Mouse (Mus musculus) kidney, adult 2 months (tissue): Measurements from ENCODE around the gene Rimbp2. TPM values are rescaled to one million over a fixed set of nuclear protein-coding genes. Genes with fewer than 3 reads are reported as not detected.

Experiments used
- DNase-seq: peaks from one replicate; pipeline ENCODE4 v3.0.0; 2021
- H3K27ac ChIP-seq: fragments of 200-500 bp; 2 replicates; pipeline ENCODE4 v1.5.1; 2012; ENCODE audit warnings: low read depth, low read length, control low read depth, inconsistent platforms; ENCODE audit not compliant: insufficient read depth
- H3K27me3 ChIP-seq: fragments of 200-500 bp; replicated peaks from 2 replicates; pipeline ENCODE4 v1.6.1; 2012; ENCODE audit warnings: mild to moderate bottlenecking, moderate library complexity, low read length, inconsistent platforms; ENCODE audit not compliant: control insufficient read depth, insufficient read depth
- H3K36me3 ChIP-seq: fragments of 200-500 bp; 2 replicates; pipeline ENCODE4 v1.6.1; 2012; ENCODE audit warnings: mild to moderate bottlenecking, moderate library complexity, low read length, inconsistent platforms; ENCODE audit not compliant: control insufficient read depth, insufficient read depth
- H3K4me1 ChIP-seq: fragments of 200-500 bp; 2 replicates; pipeline ENCODE4 v1.6.1; 2011; ENCODE audit warnings: low read length; ENCODE audit not compliant: control insufficient read depth, insufficient read depth
- H3K4me3 ChIP-seq: fragments of 200-500 bp; 2 replicates; pipeline ENCODE4 v1.5.1; 2011; ENCODE audit warnings: mild to moderate bottlenecking, low read depth, low read length, control low read depth; ENCODE audit not compliant: insufficient read depth
- CTCF ChIP-seq: fragments of 200-500 bp; conservative IDR thresholded peaks from 2 replicates; pipeline ENCODE4 v1.5.1; 2011; ENCODE audit warnings: low read depth, mild to moderate bottlenecking, control low read depth, low read length, moderate library complexity, mixed read lengths; ENCODE audit not compliant: insufficient read depth, insufficient read length
- POLR2A ChIP-seq: fragments of 200-500 bp; IDR thresholded peaks from one replicate; pipeline ENCODE4 v1.6.1; 2011; ENCODE audit warnings: low read depth, low read length, control low read depth
- WGBS: fragments of 180-500 bp; shearing (Covaris S2); methylation state at CpG from one replicate; pipeline ENCODE4 v1.1.7; 2018; 5-methylcytosine and 5-hydroxymethylcytosine counted together
- polyA plus RNA-seq: library from polyadenylated mRNA; depleted of rRNA; stranded (reverse); fragments of >200 nt; gene quantifications from 2 replicates; pipeline ENCODE4 v1.2.3, GENCODE M21; 2012

Rimbp2 gene
- polyA plus RNA-seq, 1 experiment = 0.55 TPM

GRCm38 (mm10) chr5:128904113-128904512 is 49.2 kb downstream of the Rimbp2 start:
- no peaks in the 10 kb centered on the region for H3K36me3 ChIP-seq

GRCm38 (mm10) chr5:128903120-128903519 is 50.2 kb downstream of the Rimbp2 start:
- Histone ChIP-seq H3K36me3 (no peaks in the 10 kb centered on the region), H3K27ac (no peak overlapping the region), H3K4me3 (no peak overlapping the region), H3K4me1 (no peaks in the 10 kb centered on the region), H3K27me3 (no peaks in the 10 kb centered on the region)
- no peak for DNase-seq
- 19% methylated on average over 12 of the region's 12 CpGs for WGBS
- TF ChIP-seq POLR2A (no peak), CTCF (no peak)

More at GRCm38 (mm10) chr5:128904113-128904512, 49.2 kb downstream of the Rimbp2 start:
- Histone ChIP-seq H3K4me3 (no peak overlapping the region), H3K4me1 (no peaks in the 10 kb centered on the region), H3K27ac (no peak overlapping the region), H3K27me3 (no peaks in the 10 kb centered on the region)
- 14% methylated on average over 5 of the region's 5 CpGs for WGBS
- no peak for DNase-seq
- no peak for TF ChIP-seq POLR2A
- no peak for TF ChIP-seq CTCF

GRCm38 (mm10) chr5:128899971-128900370 is 53.3 kb downstream of the Rimbp2 start:
- no peak for DNase-seq
- 12% methylated on average over 13 of the region's 13 CpGs for WGBS
- Histone ChIP-seq H3K27me3 (no peaks in the 10 kb centered on the region), H3K27ac (no peak overlapping the region), H3K4me3 (no peak overlapping the region), H3K36me3 (no peaks in the 10 kb centered on the region), H3K4me1 (no peaks in the 10 kb centered on the region)
- TF ChIP-seq CTCF (no peak), POLR2A (no peak)

- H3K27ac ChIP-seq = no peak overlapping the region
- no peaks in the 10 kb centered on the region for H3K4me1 ChIP-seq
- no peaks in the 10 kb centered on the region for H3K27me3 ChIP-seq
- H3K4me3 ChIP-seq = no peak overlapping the region
- no peaks in the 10 kb centered on the region for H3K36me3 ChIP-seq
- DNase-seq = no peak
- TF ChIP-seq POLR2A (no peak), CTCF (no peak)
- 78% methylated on average over 5 of the region's 5 CpGs for WGBS
These were observed 58.4 kb downstream of the Rimbp2 start for GRCm38 (mm10) chr5:128894921-128895320.

GRCm38 (mm10) chr5:128887546-128887945 is 65.7 kb downstream of the Rimbp2 start:
- no peak overlapping the region for H3K27ac ChIP-seq
- no peaks in the 10 kb centered on the region for H3K27me3 ChIP-seq
- no peak for TF ChIP-seq CTCF
- no peak for TF ChIP-seq POLR2A
- WGBS = 54% methylated on average over 3 of the region's 3 CpGs
- no peak overlapping the region for H3K4me3 ChIP-seq
- no peaks in the 10 kb centered on the region for H3K4me1 ChIP-seq
- peak; percentile 73 for DNase-seq
- no peaks in the 10 kb centered on the region for H3K36me3 ChIP-seq

- WGBS = 35% methylated on average over 5 of the region's 5 CpGs
- TF ChIP-seq CTCF = no peak
- no peak for TF ChIP-seq POLR2A
- Histone ChIP-seq H3K4me1 (no peaks in the 10 kb centered on the region), H3K36me3 (no peaks in the 10 kb centered on the region), H3K27me3 (no peaks in the 10 kb centered on the region), H3K27ac (no peak overlapping the region), H3K4me3 (no peak overlapping the region)
- DNase-seq = peak; percentile 68
These were observed 69.0 kb downstream of the Rimbp2 start for GRCm38 (mm10) chr5:128884320-128884719.

- TF ChIP-seq POLR2A (no peak), CTCF (no peak)
- H3K27ac ChIP-seq = no peak overlapping the region
- no peaks in the 10 kb centered on the region for H3K4me1 ChIP-seq
- no peak overlapping the region for H3K4me3 ChIP-seq
- 26% methylated on average over 3 of the region's 3 CpGs for WGBS
- DNase-seq = no peak
- no peaks in the 10 kb centered on the region for H3K36me3 ChIP-seq
- no peaks in the 10 kb centered on the region for H3K27me3 ChIP-seq
These were observed 74.2 kb downstream of the Rimbp2 start for GRCm38 (mm10) chr5:128879092-128879491.
